Mouse (Mus musculus): ENCODE results near the gene Gm4707. TPM values are rescaled to one million over a fixed set of nuclear protein-coding genes. Genes with fewer than 3 reads are reported as not detected.
"Not testable (repeated sequence)": the region's sequence is repeated elsewhere in the genome, so short reads cannot be mapped to it uniquely, and the experiment has no call there.

The Gm4707 gene
- polyA plus RNA-seq, 1 experiment from 2014 or later: 3.4 TPM

GRCm38 (mm10) chr17:71444126-71444525 lies 15.6 kb downstream of the Gm4707 start:
- no peak overlapping the region for H3K4me2 ChIP-seq (ENCODE audit: low read length)
- H3K36me3 ChIP-seq (ENCODE audit: control insufficient read depth, insufficient read depth, low read length): peaks cover 39% of the 10 kb centered on the region
- 89% methylated on average over 3 of the region's 3 CpGs for WGBS
- H3K4me1 ChIP-seq (ENCODE audit: control insufficient read depth in 2 of 2, insufficient read depth in 2 of 2, low read length in 2 of 2): no peaks in the 10 kb centered on the region
- ATAC-seq (ENCODE audit: insufficient number of reproducible peaks, insufficient read depth, low FRiP score, low read depth): no peak
- no peak overlapping the region for H3K4me3 ChIP-seq (ENCODE audit: control insufficient read depth in 1 of 2, insufficient read depth in 1 of 2, low read depth in 1 of 2, low read length in 2 of 2)
- no peaks in the 10 kb centered on the region for H3K9me3 ChIP-seq (ENCODE audit: control insufficient read depth, low read length)
- no peaks in the 10 kb centered on the region for H3K27me3 ChIP-seq (ENCODE audit: control insufficient read depth, insufficient read depth, low read length)
- H3K9ac ChIP-seq (ENCODE audit: low read length): no peak overlapping the region
- no peak overlapping the region for H3K27ac ChIP-seq (replicated peaks in 1 of 2; ENCODE audit: control insufficient read depth in 1 of 2, insufficient read depth in 1 of 2, low read depth in 2 of 2, low read length in 2 of 2)

GRCm38 (mm10) chr17:71443273-71443672 lies 16.4 kb downstream of the Gm4707 start:
- Histone ChIP-seq H3K9me3 (ENCODE audit: control insufficient read depth, low read length) (no peaks in the 10 kb centered on the region), H3K4me1 (ENCODE audit: control insufficient read depth in 2 of 2, insufficient read depth in 2 of 2, low read length in 2 of 2) (no peaks in the 10 kb centered on the region), H3K4me2 (ENCODE audit: low read length) (no peak overlapping the region), H3K36me3 (ENCODE audit: control insufficient read depth, insufficient read depth, low read length) (peaks cover 36% of the 10 kb centered on the region), H3K9ac (ENCODE audit: low read length) (no peak overlapping the region), H3K27ac (replicated peaks in 1 of 2; ENCODE audit: control insufficient read depth in 1 of 2, insufficient read depth in 1 of 2, low read depth in 2 of 2, low read length in 2 of 2) (no peak overlapping the region), H3K4me3 (ENCODE audit: control insufficient read depth in 1 of 2, insufficient read depth in 1 of 2, low read depth in 1 of 2, low read length in 2 of 2) (no peak overlapping the region), H3K27me3 (ENCODE audit: control insufficient read depth, insufficient read depth, low read length) (no peaks in the 10 kb centered on the region)
- WGBS: 88% methylated on average over 6 of the region's 6 CpGs
- ATAC-seq (ENCODE audit: insufficient number of reproducible peaks, insufficient read depth, low FRiP score, low read depth): no peak

- H3K27me3 ChIP-seq (ENCODE audit: control insufficient read depth, insufficient read depth, low read length); H3K9ac ChIP-seq (ENCODE audit: low read length); H3K4me2 ChIP-seq (ENCODE audit: low read length); H3K4me3 ChIP-seq (ENCODE audit: control insufficient read depth in 1 of 2, insufficient read depth in 1 of 2, low read depth in 1 of 2, low read length in 2 of 2); H3K4me1 ChIP-seq (ENCODE audit: control insufficient read depth in 2 of 2, insufficient read depth in 2 of 2, low read length in 2 of 2); H3K27ac ChIP-seq (replicated peaks in 1 of 2; ENCODE audit: control insufficient read depth in 1 of 2, insufficient read depth in 1 of 2, low read depth in 2 of 2, low read length in 2 of 2); ATAC-seq (ENCODE audit: insufficient number of reproducible peaks, insufficient read depth, low FRiP score, low read depth): not testable (repeated sequence)
- H3K9me3 ChIP-seq (ENCODE audit: control insufficient read depth, low read length): peaks cover 13% of the 10 kb centered on the region
- 100% methylated on average over 2 of the region's 2 CpGs for WGBS
- peaks cover 45% of the 10 kb centered on the region for H3K36me3 ChIP-seq (ENCODE audit: control insufficient read depth, insufficient read depth, low read length)
Measured at GRCm38 (mm10) chr17:71422502-71422901, 37.2 kb downstream of the Gm4707 start.

GRCm38 (mm10) chr17:71419448-71419847 lies 40.3 kb downstream of the Gm4707 start:
- H3K27ac ChIP-seq (replicated peaks in 1 of 2; ENCODE audit: control insufficient read depth in 1 of 2, insufficient read depth in 1 of 2, low read depth in 2 of 2, low read length in 2 of 2); H3K4me1 ChIP-seq (ENCODE audit: control insufficient read depth in 2 of 2, insufficient read depth in 2 of 2, low read length in 2 of 2); ATAC-seq (ENCODE audit: insufficient number of reproducible peaks, insufficient read depth, low FRiP score, low read depth); H3K9ac ChIP-seq (ENCODE audit: low read length); H3K4me2 ChIP-seq (ENCODE audit: low read length); H3K27me3 ChIP-seq (ENCODE audit: control insufficient read depth, insufficient read depth, low read length); H3K4me3 ChIP-seq (ENCODE audit: control insufficient read depth in 1 of 2, insufficient read depth in 1 of 2, low read depth in 1 of 2, low read length in 2 of 2): not testable (repeated sequence)
- Histone ChIP-seq H3K9me3 (ENCODE audit: control insufficient read depth, low read length) (peaks cover 13% of the 10 kb centered on the region), H3K36me3 (ENCODE audit: control insufficient read depth, insufficient read depth, low read length) (peaks cover 46% of the 10 kb centered on the region)
- WGBS: 87% methylated on average over 5 of the region's 5 CpGs

GRCm38 (mm10) chr17:71417008-71417407 lies 42.7 kb downstream of the Gm4707 start:
- Histone ChIP-seq H3K36me3 (ENCODE audit: control insufficient read depth, insufficient read depth, low read length) (peaks cover 31% of the 10 kb centered on the region), H3K4me3 (ENCODE audit: control insufficient read depth in 1 of 2, insufficient read depth in 1 of 2, low read depth in 1 of 2, low read length in 2 of 2) (no peak overlapping the region), H3K27ac (replicated peaks in 1 of 2; ENCODE audit: control insufficient read depth in 1 of 2, insufficient read depth in 1 of 2, low read depth in 2 of 2, low read length in 2 of 2) (no peak overlapping the region), H3K27me3 (ENCODE audit: control insufficient read depth, insufficient read depth, low read length) (no peaks in the 10 kb centered on the region), H3K4me2 (ENCODE audit: low read length) (no peak overlapping the region), H3K4me1 (ENCODE audit: control insufficient read depth in 2 of 2, insufficient read depth in 2 of 2, low read length in 2 of 2) (no peaks in the 10 kb centered on the region), H3K9me3 (ENCODE audit: control insufficient read depth, low read length) (peaks cover 6% of the 10 kb centered on the region), H3K9ac (ENCODE audit: low read length) (no peak overlapping the region)
- ATAC-seq (ENCODE audit: insufficient number of reproducible peaks, insufficient read depth, low FRiP score, low read depth): no peak
- WGBS: 84% methylated on average over 1 of the region's 1 CpGs

Other genes starting within 250 kb of the Gm4707 start
- 42.6 and 45.4 TPM in 2 replicates for gene Emilin2, start 147.9 kb downstream of the Gm4707 start, polyA plus RNA-seq (2014; fragmentation: Nextera tagmentation; extraction: Ambion mirVana)
- 41.7 and 49.1 TPM in 2 replicates for gene Smchd1, start 15.4 kb upstream of the Gm4707 start, polyA plus RNA-seq (2014; fragmentation: Nextera tagmentation; extraction: Ambion mirVana)
- 31.7 and 35.2 TPM in 2 replicates for gene Ndc80, start 66.9 kb upstream of the Gm4707 start, polyA plus RNA-seq (2014; fragmentation: Nextera tagmentation; extraction: Ambion mirVana)
- 0.55 and 0.62 TPM in 2 replicates for gene Spdya, start 92.1 kb upstream of the Gm4707 start, polyA plus RNA-seq (2014; fragmentation: Nextera tagmentation; extraction: Ambion mirVana)
- gene Wdr43, start 156.0 kb upstream of the Gm4707 start, polyA plus RNA-seq (2014; fragmentation: Nextera tagmentation; extraction: Ambion mirVana): 39.7 and 40.0 TPM in 2 replicates
- 2.5 and 2.8 TPM in 2 replicates for gene Togaram2, start 213.3 kb upstream of the Gm4707 start, polyA plus RNA-seq (2014; fragmentation: Nextera tagmentation; extraction: Ambion mirVana)